Mouse (Mus musculus): ENCODE data around the gene Tacr1.

GRCm38 (mm10) chr6:82549270-82549669 is 147.1 kb downstream of the Tacr1 start:
- no peak for TF ChIP-seq POLR2A (IDR thresholded peaks at IDR 0.05; ENCODE audit: borderline replicate concordance, low read depth, low read length)
- TF ChIP-seq CTCF (IDR thresholded peaks at IDR 0.05; ENCODE audit: low read depth, low read length) = no peak

Data from bone marrow macrophage, adult 2 months (primary cell).